Mouse (Mus musculus): ENCODE measurements around the gene Spata13. TPM values are rescaled to one million over a fixed set of nuclear protein-coding genes. Genes with fewer than 3 reads are reported as not detected.

The Spata13 gene
- total RNA-seq, 2 experiments from 2014 or later = 9.9 to 19.5 TPM

- no peak for DNase-seq
These were observed 5.4 kb downstream of the Spata13 start for GRCm38 (mm10) chr14:60639195-60639594.

- DNase-seq = no peak
These were observed 7.3 kb downstream of the Spata13 start for GRCm38 (mm10) chr14:60641120-60641519.

GRCm38 (mm10) chr14:60642131-60642530 is 8.3 kb downstream of the Spata13 start:
- DNase-seq = no peak

GRCm38 (mm10) chr14:60643098-60643870 is 9.5 kb downstream of the Spata13 start:
- no peak for DNase-seq

- no peak for DNase-seq
These were observed 12.6 kb downstream of the Spata13 start for GRCm38 (mm10) chr14:60646373-60646772.

GRCm38 (mm10) chr14:60647885-60648284 is 14.1 kb downstream of the Spata13 start:
- no peak for DNase-seq

- no peak for DNase-seq
These were observed 15.2 kb downstream of the Spata13 start for GRCm38 (mm10) chr14:60648956-60649355.

- DNase-seq = no peak
These were observed 19.4 kb downstream of the Spata13 start for GRCm38 (mm10) chr14:60653184-60653583.

- no peak for DNase-seq
These were observed 20.2 kb downstream of the Spata13 start for GRCm38 (mm10) chr14:60653977-60654376.

- DNase-seq = no peak
These were observed 20.9 kb downstream of the Spata13 start for GRCm38 (mm10) chr14:60654708-60655107.

- peak; percentile 59 for DNase-seq
These were observed 22.3 kb downstream of the Spata13 start for GRCm38 (mm10) chr14:60655941-60656700.

GRCm38 (mm10) chr14:60656701-60657085 is 22.9 kb downstream of the Spata13 start:
- no peak for DNase-seq

GRCm38 (mm10) chr14:60657891-60658290 is 24.1 kb downstream of the Spata13 start:
- DNase-seq = no peak

GRCm38 (mm10) chr14:60659498-60659897 is 25.7 kb downstream of the Spata13 start:
- no peak for DNase-seq

GRCm38 (mm10) chr14:60660591-60660990 is 26.8 kb downstream of the Spata13 start:
- DNase-seq = no peak

- no peak for DNase-seq
These were observed 27.5 kb downstream of the Spata13 start for GRCm38 (mm10) chr14:60661281-60661680.

- no peak for DNase-seq
These were observed 29.6 kb downstream of the Spata13 start for GRCm38 (mm10) chr14:60663309-60663940.

GRCm38 (mm10) chr14:60664641-60665040 is 30.8 kb downstream of the Spata13 start:
- DNase-seq = no peak

- DNase-seq = no peak
These were observed 31.5 kb downstream of the Spata13 start for GRCm38 (mm10) chr14:60665263-60665662.

GRCm38 (mm10) chr14:60666252-60666651 is 32.5 kb downstream of the Spata13 start:
- DNase-seq = no peak

- no peak for DNase-seq
These were observed 36.4 kb downstream of the Spata13 start for GRCm38 (mm10) chr14:60670191-60670590.

GRCm38 (mm10) chr14:60671504-60671903 is 37.7 kb downstream of the Spata13 start:
- DNase-seq = no peak

- DNase-seq = no peak
These were observed 41.9 kb downstream of the Spata13 start for GRCm38 (mm10) chr14:60675697-60676096.

All from gastrocnemius, postnatal 10 days (tissue).